Mouse (Mus musculus): ENCODE data around the gene Gm45799.

Gm45799 gene

GRCm38 (mm10) chr7:105640233-105640893, at the start of gene Gm45799, which contains the start of gene Arfip2:
TSS of gene Gm45799 (plus strand) at chr7:105640552.
TSS of gene Arfip2 (minus strand) at chr7:105640416.
- peak; percentile 97 for DNase-seq (ENCODE audit: low spot score)

GRCm38 (mm10) chr7:105602860-105603623, 37.3 kb upstream of the Gm45799 start:
- DNase-seq (ENCODE audit: low spot score) = peak; percentile 23

GRCm38 (mm10) chr7:105608467-105608866, 31.9 kb upstream of the Gm45799 start:
- no peak for DNase-seq (ENCODE audit: low spot score)

GRCm38 (mm10) chr7:105611767-105612166, 28.6 kb upstream of the Gm45799 start:
- no peak for DNase-seq (ENCODE audit: low spot score)

- DNase-seq (ENCODE audit: low spot score) = no peak
These were observed 26.0 kb upstream of the Gm45799 start for GRCm38 (mm10) chr7:105614400-105614799.

- DNase-seq (ENCODE audit: low spot score) = no peak
These were observed 24.6 kb upstream of the Gm45799 start for GRCm38 (mm10) chr7:105615720-105616119.

GRCm38 (mm10) chr7:105616561-105616960, 23.8 kb upstream of the Gm45799 start:
- DNase-seq (ENCODE audit: low spot score) = no peak

- no peak for DNase-seq (ENCODE audit: low spot score)
These were observed 22.5 kb upstream of the Gm45799 start for GRCm38 (mm10) chr7:105617810-105618209.

GRCm38 (mm10) chr7:105619701-105620100, 20.7 kb upstream of the Gm45799 start:
- no peak for DNase-seq (ENCODE audit: low spot score)

- DNase-seq (ENCODE audit: low spot score) = no peak
These were observed 19.3 kb upstream of the Gm45799 start for GRCm38 (mm10) chr7:105621053-105621452.

GRCm38 (mm10) chr7:105621646-105622292, 18.6 kb upstream of the Gm45799 start:
- no peak for DNase-seq (ENCODE audit: low spot score)

- DNase-seq (ENCODE audit: low spot score) = no peak
These were observed 15.0 kb upstream of the Gm45799 start for GRCm38 (mm10) chr7:105625397-105625796.

GRCm38 (mm10) chr7:105628633-105629032, 11.7 kb upstream of the Gm45799 start:
- no peak for DNase-seq (ENCODE audit: low spot score)

- DNase-seq (ENCODE audit: low spot score) = no peak
These were observed 7.8 kb upstream of the Gm45799 start for GRCm38 (mm10) chr7:105632551-105632972.

- DNase-seq (ENCODE audit: low spot score) = peak; percentile 88
These were observed 7.1 kb upstream of the Gm45799 start, which contains the start of gene Trim3 for GRCm38 (mm10) chr7:105633127-105633800. TSS of gene Trim3 (minus strand) at chr7:105633571.

- no peak for DNase-seq (ENCODE audit: low spot score)
These were observed 6.6 kb upstream of the Gm45799 start for GRCm38 (mm10) chr7:105633801-105634135.

GRCm38 (mm10) chr7:105634272-105634920, 6.0 kb upstream of the Gm45799 start:
- no peak for DNase-seq (ENCODE audit: low spot score)

- DNase-seq (ENCODE audit: low spot score) = no peak
These were observed 4.6 kb upstream of the Gm45799 start for GRCm38 (mm10) chr7:105635726-105636125.

GRCm38 (mm10) chr7:105638776-105639175, 1.6 kb upstream of the Gm45799 start:
- DNase-seq (ENCODE audit: low spot score) = no peak

- DNase-seq (ENCODE audit: low spot score) = no peak
These were observed 1.0 kb upstream of the Gm45799 start for GRCm38 (mm10) chr7:105639304-105639703.

GRCm38 (mm10) chr7:105639756-105640155, 596 bp upstream of the Gm45799 start, which contains the start of gene Timm10b:
TSS of gene Timm10b (plus strand) at chr7:105640056.
- no peak for DNase-seq (ENCODE audit: low spot score)

GRCm38 (mm10) chr7:105640894-105641255, 523 bp downstream of the Gm45799 start:
- DNase-seq (ENCODE audit: low spot score) = no peak
